Comparison of ENCODE assay signal across 29 mouse cellular contexts in the genomic region with DNA sequence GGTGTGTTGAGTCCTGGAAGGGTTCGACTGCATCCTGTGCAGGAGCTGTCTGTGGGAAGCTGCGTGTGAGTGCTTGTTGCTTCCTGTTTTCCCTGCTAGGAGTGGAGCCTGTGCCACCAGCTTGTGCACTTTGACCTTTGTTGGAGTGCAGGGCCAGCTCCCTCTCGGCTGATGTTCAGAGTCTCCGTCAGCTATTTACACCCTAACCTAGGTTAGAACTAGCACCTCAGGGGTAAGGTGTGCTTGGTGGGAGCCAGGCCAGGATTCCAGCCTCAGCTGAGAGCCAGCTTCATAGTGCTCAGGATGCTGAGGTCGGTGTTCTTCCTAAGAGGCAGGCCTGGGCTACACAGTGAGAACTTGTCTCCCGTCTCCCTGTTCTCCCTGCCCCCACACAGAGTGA. TPM values are rescaled to one million over a fixed set of nuclear protein-coding genes. Genes with fewer than 3 reads are reported as not detected.
DNase-seq lines count a peak whose midpoint lies in the region; ATAC-seq and TF ChIP-seq lines count a peak whose summit lies in the region.
"Had no signal": no experiment of that assay in that cellular context is flagged by ENCODE, and none has a peak within 500 bp of the region (broad histone marks: within the 10 kb centered on the region; RNA-seq: fewer than 3 reads in every experiment).

No protein-coding gene starts in this region.

- no peak overlapping the region for H3K27ac ChIP-seq in kidney, embryonic 16.5 days (ENCODE audit: low read length)
- H3K27ac ChIP-seq in intestine, postnatal 0 days (ENCODE audit: low read depth, low read length) = peak overlapping the region; percentile 62
- 0 out of 2 replicates have a peak overlapping the region, but pooled peaks have one; percentile 6 for H3K27ac ChIP-seq in liver, postnatal 0 days (ENCODE audit: low read depth)
- no peak overlapping the region for H3K27ac ChIP-seq in forebrain, embryonic 13.5 days
- H3K27ac ChIP-seq: embryonic facial prominence, embryonic 10.5 days; embryonic facial prominence, embryonic 15.5 days; forebrain, embryonic 12.5 days; hindbrain, embryonic 12.5 days; hindbrain, postnatal 0 days; limb, embryonic 10.5 days; limb, embryonic 15.5 days; lung, embryonic 15.5 days; midbrain, embryonic 10.5 days; neural tube, embryonic 12.5 days had no signal

- no peak for ATAC-seq in kidney, embryonic 16.5 days (ENCODE audit: low FRiP score, low TSS enrichment)
- ATAC-seq in intestine, postnatal 0 days = peak; percentile 51
- peak; percentile 26; the same call in 1 of the 2 replicates for ATAC-seq in liver, postnatal 0 days
- no peak for ATAC-seq in forebrain, embryonic 13.5 days
- ATAC-seq: hindbrain, postnatal 0 days had no signal

- TF ChIP-seq EP300 in liver, postnatal 0 days (IDR thresholded peaks at IDR 0.05; ENCODE audit: low read depth) = no peak

- no peaks in the 10 kb centered on the region for H3K9me3 ChIP-seq in kidney, embryonic 16.5 days (ENCODE audit: low read length)
- H3K9me3 ChIP-seq in intestine, postnatal 0 days (ENCODE audit: control insufficient read depth) = no peaks in the 10 kb centered on the region
- H3K9me3 ChIP-seq in liver, postnatal 0 days (ENCODE audit: low read length) = no peaks in the 10 kb centered on the region
- no peaks in the 10 kb centered on the region for H3K9me3 ChIP-seq in forebrain, embryonic 13.5 days (replicated peaks)
- H3K9me3 ChIP-seq: embryonic facial prominence, embryonic 10.5 days; embryonic facial prominence, embryonic 15.5 days; forebrain, embryonic 12.5 days; hindbrain, embryonic 12.5 days; limb, embryonic 10.5 days; limb, embryonic 15.5 days; lung, embryonic 15.5 days; midbrain, embryonic 10.5 days; neural tube, embryonic 12.5 days had no signal

- H3K9ac ChIP-seq in kidney, embryonic 16.5 days (replicated peaks; ENCODE audit: low read length) = no peak overlapping the region
- H3K9ac ChIP-seq in intestine, postnatal 0 days (ENCODE audit: low read depth, low read length) = no peak overlapping the region
- H3K9ac ChIP-seq in liver, postnatal 0 days (replicated peaks) = no peak overlapping the region
- no peak overlapping the region for H3K9ac ChIP-seq in forebrain, embryonic 13.5 days
- H3K9ac ChIP-seq: embryonic facial prominence, embryonic 15.5 days; forebrain, embryonic 12.5 days; hindbrain, embryonic 12.5 days; limb, embryonic 15.5 days; lung, embryonic 15.5 days; neural tube, embryonic 12.5 days had no signal

- no peaks in the 10 kb centered on the region for H3K4me1 ChIP-seq in kidney, embryonic 16.5 days (ENCODE audit: insufficient read depth, low read length)
- 0 out of 2 replicates have a peak, but pooled peaks cover 3% of the 10 kb centered on the region for H3K4me1 ChIP-seq in intestine, postnatal 0 days (replicated peaks; ENCODE audit: control insufficient read depth, insufficient read depth, low read length)
- H3K4me1 ChIP-seq in liver, postnatal 0 days (ENCODE audit: insufficient read depth) = no peaks in the 10 kb centered on the region
- no peaks in the 10 kb centered on the region for H3K4me1 ChIP-seq in forebrain, embryonic 13.5 days
- H3K4me1 ChIP-seq: embryonic facial prominence, embryonic 10.5 days; embryonic facial prominence, embryonic 15.5 days; forebrain, embryonic 12.5 days; limb, embryonic 10.5 days; limb, embryonic 15.5 days; lung, embryonic 15.5 days; midbrain, embryonic 10.5 days; neural tube, embryonic 12.5 days had no signal

- H3K36me3 ChIP-seq in kidney, embryonic 16.5 days (ENCODE audit: insufficient read depth, low read length) = peaks cover 65% of the 10 kb centered on the region
- peaks cover 72% of the 10 kb centered on the region for H3K36me3 ChIP-seq in intestine, postnatal 0 days (ENCODE audit: control insufficient read depth, insufficient read depth)
- peaks cover 62% of the 10 kb centered on the region for H3K36me3 ChIP-seq in liver, postnatal 0 days (replicated peaks; ENCODE audit: insufficient read depth, low read length)
- H3K36me3 ChIP-seq in forebrain, embryonic 13.5 days (ENCODE audit: poor library complexity, severe bottlenecking) = peaks cover 68% of the 10 kb centered on the region

- no peak overlapping the region for H3K4me2 ChIP-seq in kidney, embryonic 16.5 days (replicated peaks; ENCODE audit: low read depth, low read length)
- no peak overlapping the region for H3K4me2 ChIP-seq in intestine, postnatal 0 days (replicated peaks; ENCODE audit: low read depth)
- H3K4me2 ChIP-seq in liver, postnatal 0 days (ENCODE audit: low read depth, low read length) = no peak overlapping the region
- no peak overlapping the region for H3K4me2 ChIP-seq in forebrain, embryonic 13.5 days
- H3K4me2 ChIP-seq: embryonic facial prominence, embryonic 15.5 days; forebrain, embryonic 12.5 days; heart, embryonic 11.5 days; hindbrain, embryonic 12.5 days; limb, embryonic 15.5 days; lung, embryonic 15.5 days; neural tube, embryonic 12.5 days had no signal

- H3K4me3 ChIP-seq in kidney, embryonic 16.5 days (ENCODE audit: low read length) = no peak overlapping the region
- no peak overlapping the region for H3K4me3 ChIP-seq in intestine, postnatal 0 days (ENCODE audit: low read depth, low read length)
- no peak overlapping the region for H3K4me3 ChIP-seq in liver, postnatal 0 days (ENCODE audit: low read depth, low read length)
- no peak overlapping the region for H3K4me3 ChIP-seq in forebrain, embryonic 13.5 days
- H3K4me3 ChIP-seq: embryonic facial prominence, embryonic 10.5 days; embryonic facial prominence, embryonic 15.5 days; forebrain, embryonic 12.5 days; hindbrain, embryonic 12.5 days; limb, embryonic 10.5 days; limb, embryonic 15.5 days; lung, embryonic 15.5 days; midbrain, embryonic 10.5 days; myocyte; neural tube, embryonic 12.5 days had no signal

- WGBS in kidney, embryonic 16.5 days = 74% methylated on average over 6 of the region's 6 CpGs
- WGBS in intestine, postnatal 0 days = 47% methylated on average over 6 of the region's 6 CpGs
- whole genome bisulfite sequencing in liver, postnatal 0 days (ENCODE audit: insufficient replicate concordance) = 60% methylated on average over 6 of the region's 6 CpGs
- WGBS in forebrain, embryonic 13.5 days = 93% methylated on average over 6 of the region's 6 CpGs

- H3K27me3 ChIP-seq in kidney, embryonic 16.5 days (ENCODE audit: insufficient read depth, low read length) = no peaks in the 10 kb centered on the region
- no peaks in the 10 kb centered on the region for H3K27me3 ChIP-seq in intestine, postnatal 0 days (replicated peaks; ENCODE audit: control insufficient read depth, insufficient read depth, low read length)
- no peaks in the 10 kb centered on the region for H3K27me3 ChIP-seq in liver, postnatal 0 days (ENCODE audit: insufficient read depth, low read length)
- H3K27me3 ChIP-seq in forebrain, embryonic 13.5 days = no peaks in the 10 kb centered on the region
- H3K27me3 ChIP-seq: embryonic facial prominence, embryonic 15.5 days; forebrain, embryonic 12.5 days; hindbrain, embryonic 12.5 days; limb, embryonic 15.5 days; lung, embryonic 15.5 days; neural tube, embryonic 12.5 days had no signal

- TF ChIP-seq CTCF in intestine, postnatal 0 days (IDR thresholded peaks at IDR 0.05; ENCODE audit: low read depth) = no peak
- no peak for TF ChIP-seq CTCF in liver, postnatal 0 days (IDR thresholded peaks at IDR 0.05; ENCODE audit: low read depth)

- peak; percentile 80 for DNase-seq in kidney, adult 9 months
- DNase-seq in kidney, postnatal 25 days = peak; percentile 54 to 74
- no peak for DNase-seq in liver, postnatal 0 days
- no peak for DNase-seq in heart, adult 18-20 months
- no peak for DNase-seq in cerebellum, adult 11 months
- DNase-seq: adrenal gland, adult 2 months; B cell, adult 2 months; cerebellum, adult 8-10 months; cerebellum, postnatal 25 days; gastrocnemius, postnatal 25 days; heart, adult 11 months; heart, postnatal 36 days; layer of hippocampus, postnatal 36 days; right cerebral cortex, adult 18-20 months had no signal

RNA-seq across cellular contexts. Expression of a gene that starts 12.7 kb away (rescaled TPM):
- 30.8 and 93.6 TPM in 2 replicates for polyA plus RNA-seq in kidney, embryonic 16.5 days (2015; fragmentation: Nextera tagmentation; extraction: Ambion mirVana)
- polyA plus RNA-seq in intestine, postnatal 0 days (2015; fragmentation: Nextera tagmentation; extraction: Ambion mirVana) = 97.5 and 99.2 TPM in 2 replicates
- 41.4 and 45.8 TPM in 2 replicates for polyA plus RNA-seq in liver, postnatal 0 days (2015; fragmentation: Nextera tagmentation; extraction: Ambion mirVana)
- polyA plus RNA-seq in forebrain, embryonic 13.5 days (2015; fragmentation: Nextera tagmentation; extraction: Ambion mirVana) = 55.0 and 73.2 TPM in 2 replicates
- total RNA-seq in heart, adult 18-20 months (2021) = 100 to 1,000 TPM; 121 to 132 TPM

RNA-seq across cellular contexts. Expression of a gene that starts 21.5 kb away (rescaled TPM):
- 21.0 and 74.8 TPM in 2 replicates for polyA plus RNA-seq in kidney, embryonic 16.5 days (2015; fragmentation: Nextera tagmentation; extraction: Ambion mirVana)
- polyA plus RNA-seq in intestine, postnatal 0 days (2015; fragmentation: Nextera tagmentation; extraction: Ambion mirVana) = 21.5 and 23.5 TPM in 2 replicates
- polyA plus RNA-seq in liver, postnatal 0 days (2015; fragmentation: Nextera tagmentation; extraction: Ambion mirVana) = 10.7 and 11.5 TPM in 2 replicates
- 59.2 and 61.2 TPM in 2 replicates for polyA plus RNA-seq in forebrain, embryonic 13.5 days (2015; fragmentation: Nextera tagmentation; extraction: Ambion mirVana)
- 10 to 100 TPM; 43.2 to 46.1 TPM for total RNA-seq in heart, adult 18-20 months (2021)

RNA-seq across cellular contexts. Expression of a gene that starts 29.5 kb away (rescaled TPM):
- 4.2 and 4.8 TPM in 2 replicates for polyA plus RNA-seq in kidney, embryonic 16.5 days (2015; fragmentation: Nextera tagmentation; extraction: Ambion mirVana)
- 2.3 and 2.6 TPM in 2 replicates for polyA plus RNA-seq in intestine, postnatal 0 days (2015; fragmentation: Nextera tagmentation; extraction: Ambion mirVana)
- polyA plus RNA-seq in liver, postnatal 0 days (2015; fragmentation: Nextera tagmentation; extraction: Ambion mirVana) = 0.20 and 0.52 TPM in 2 replicates
- 4.0 and 4.4 TPM in 2 replicates for polyA plus RNA-seq in forebrain, embryonic 13.5 days (2015; fragmentation: Nextera tagmentation; extraction: Ambion mirVana)
- under 1 TPM; 0.15 to 0.46 TPM for total RNA-seq in heart, adult 18-20 months (2021)

RNA-seq across cellular contexts. Expression of a gene that starts 32.7 kb away (rescaled TPM):
- polyA plus RNA-seq in kidney, embryonic 16.5 days (2015; fragmentation: Nextera tagmentation; extraction: Ambion mirVana) = 8.7 and 10.4 TPM in 2 replicates
- polyA plus RNA-seq in intestine, postnatal 0 days (2015; fragmentation: Nextera tagmentation; extraction: Ambion mirVana) = 5.4 and 6.6 TPM in 2 replicates
- polyA plus RNA-seq in liver, postnatal 0 days (2015; fragmentation: Nextera tagmentation; extraction: Ambion mirVana) = 2.1 and 2.6 TPM in 2 replicates
- polyA plus RNA-seq in forebrain, embryonic 13.5 days (2015; fragmentation: Nextera tagmentation; extraction: Ambion mirVana) = 4.8 and 6.7 TPM in 2 replicates
- 1 to 10 TPM; 1.1 to 1.5 TPM for total RNA-seq in heart, adult 18-20 months (2021)

RNA-seq across cellular contexts. Expression of a gene that starts 32.7 kb away (rescaled TPM):
- polyA plus RNA-seq in kidney, embryonic 16.5 days (2015; fragmentation: Nextera tagmentation; extraction: Ambion mirVana) = 113 and 117 TPM in 2 replicates
- 86.5 and 88.5 TPM in 2 replicates for polyA plus RNA-seq in intestine, postnatal 0 days (2015; fragmentation: Nextera tagmentation; extraction: Ambion mirVana)
- 27.5 and 29.2 TPM in 2 replicates for polyA plus RNA-seq in liver, postnatal 0 days (2015; fragmentation: Nextera tagmentation; extraction: Ambion mirVana)
- polyA plus RNA-seq in forebrain, embryonic 13.5 days (2015; fragmentation: Nextera tagmentation; extraction: Ambion mirVana) = 56.7 and 69.6 TPM in 2 replicates
- 10 to 100 TPM; 20.1 to 22.2 TPM for total RNA-seq in heart, adult 18-20 months (2021)

Comparison
In these comparisons a context has a peak if more than half of its experiments do, and no peak if none do; other contexts are left out.
1. DNase-seq: peak in kidney, adult 9 months (single experiment) and kidney, postnatal 25 days (2 of 2); none in liver, postnatal 0 days (single experiment), heart, adult 18-20 months (0 of 2) and cerebellum, adult 11 months (single experiment).
2. ATAC-seq: peak in intestine, postnatal 0 days (single experiment) and liver, postnatal 0 days (single experiment); none in kidney, embryonic 16.5 days (single experiment) and forebrain, embryonic 13.5 days (single experiment).
3. H3K27ac ChIP-seq: peak in intestine, postnatal 0 days (single experiment) and liver, postnatal 0 days (single experiment); none in kidney, embryonic 16.5 days (single experiment) and forebrain, embryonic 13.5 days (single experiment).